Mouse (Mus musculus) thymus, adult 2 months (tissue): Measurements from ENCODE around the gene Serpina1b. TPM values are rescaled to one million over a fixed set of nuclear protein-coding genes. Genes with fewer than 3 reads are reported as not detected.
"Not testable (repeated sequence)": the region's sequence is repeated elsewhere in the genome, so short reads cannot be mapped to it uniquely, and the experiment has no call there.

Experiments
- DNase-seq: peaks from one replicate; pipeline ENCODE4 v3.0.0; 2021
- H3K27ac ChIP-seq: fragments of 200-500 bp; 2 replicates; pipeline ENCODE4 v1.5.1; 2012; ENCODE audit warnings: low read length, control low read depth; ENCODE audit not compliant: control insufficient read depth, insufficient read depth
- H3K27me3 ChIP-seq: fragments of 200-500 bp; 2 replicates; pipeline ENCODE4 v1.6.1; 2012; ENCODE audit warnings: mild to moderate bottlenecking, low read length, moderate library complexity, mixed read lengths; ENCODE audit not compliant: control insufficient read depth, insufficient read depth
- H3K36me3 ChIP-seq: fragments of 200-500 bp; 2 replicates; pipeline ENCODE4 v1.6.1; 2012; ENCODE audit warnings: mild to moderate bottlenecking, low read length, moderate library complexity; ENCODE audit not compliant: control insufficient read depth, insufficient read depth
- H3K4me1 ChIP-seq: fragments of 200-500 bp; replicated peaks from 2 replicates; pipeline ENCODE4 v1.6.1; 2012; ENCODE audit warnings: low read length; ENCODE audit not compliant: control insufficient read depth, insufficient read depth
- H3K4me3 ChIP-seq: fragments of 200-500 bp; 2 replicates; pipeline ENCODE4 v1.5.1; 2012; ENCODE audit warnings: mild to moderate bottlenecking, low read length, control low read depth, moderate library complexity; ENCODE audit not compliant: control insufficient read depth, insufficient read depth
- CTCF ChIP-seq: fragments of 200-500 bp; IDR thresholded peaks from 2 replicates; pipeline ENCODE4 v1.5.1; 2012; ENCODE audit warnings: mild to moderate bottlenecking, control low read depth, low read length, moderate library complexity, borderline replicate concordance; ENCODE audit not compliant: control insufficient read depth, poor library complexity, insufficient read depth; ENCODE audit errors: extremely low read depth
- POLR2A ChIP-seq: fragments of 200-500 bp; IDR thresholded peaks from 2 replicates; pipeline ENCODE4 v1.6.1; 2012; ENCODE audit warnings: mild to moderate bottlenecking, low read length, control low read depth, moderate library complexity; ENCODE audit not compliant: control insufficient read depth, poor library complexity, insufficient read depth; ENCODE audit errors: extremely low read depth
- WGBS: fragments of 180-500 bp; shearing (Covaris S2); methylation state at CpG from one replicate; pipeline ENCODE4 v1.1.7; 2018; 5-methylcytosine and 5-hydroxymethylcytosine counted together
- polyA plus RNA-seq: library from polyadenylated mRNA; depleted of rRNA; stranded (reverse); fragments of >200 nt; gene quantifications from 2 replicates; pipeline ENCODE4 v1.2.3, GENCODE M21; 2012; rRNA removed

Serpina1b gene
- 1.6 and 15.5 TPM in 2 replicates for polyA plus RNA-seq

GRCm38 (mm10) chr12:103830273-103830672, at the start of gene Serpina1b:
Gene Serpina1b (minus strand): TSS chr12:103830373.
- WGBS = 87% methylated on average over 4 of the region's 4 CpGs
- H3K4me1 ChIP-seq, H3K4me3 ChIP-seq, H3K27ac ChIP-seq, DNase-seq, H3K27me3 ChIP-seq, H3K36me3 ChIP-seq: not testable (repeated sequence)

DNA sequence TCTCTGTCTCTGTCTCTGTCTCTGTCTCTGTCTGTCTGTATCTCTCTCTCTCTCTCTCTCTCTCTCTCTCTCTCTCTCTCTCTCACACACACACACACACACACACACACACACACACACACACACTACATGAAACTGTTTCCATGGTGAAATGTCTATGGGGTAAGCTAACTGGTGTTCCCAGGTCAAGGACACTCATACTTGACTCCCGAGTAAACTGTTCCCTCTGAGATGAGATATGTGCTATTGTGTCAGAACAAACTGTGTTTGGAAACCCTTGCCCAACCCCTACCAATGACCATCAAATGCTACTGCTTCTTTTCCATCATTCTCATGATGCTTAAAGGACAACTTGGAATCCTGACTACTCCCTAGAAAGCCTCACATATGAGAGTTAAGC, 36.7 kb upstream of the Serpina1b start:
- H3K27ac ChIP-seq, H3K36me3 ChIP-seq, H3K27me3 ChIP-seq, DNase-seq, H3K4me3 ChIP-seq, H3K4me1 ChIP-seq: not testable (repeated sequence)
- WGBS = 88% methylated on average over 1 of the region's 1 CpGs

- not testable (repeated sequence) for H3K4me1 ChIP-seq, H3K4me3 ChIP-seq, DNase-seq, H3K27me3 ChIP-seq, H3K27ac ChIP-seq, H3K36me3 ChIP-seq
- WGBS = 89% methylated on average over 9 of the region's 9 CpGs
These were observed 33.2 kb upstream of the Serpina1b start, which contains the start of gene Serpina1a for GRCm38 (mm10) chr12:103863101-103863974. Gene Serpina1a (minus strand): TSS chr12:103863562.

- no peak overlapping the region for H3K27ac ChIP-seq
- no peaks in the 10 kb centered on the region for H3K4me1 ChIP-seq
- H3K27me3 ChIP-seq = no peaks in the 10 kb centered on the region
- H3K36me3 ChIP-seq = no peaks in the 10 kb centered on the region
- no peak overlapping the region for H3K4me3 ChIP-seq
- TF ChIP-seq CTCF (no peak), POLR2A (no peak)
- 81% methylated on average over 3 of the region's 3 CpGs for WGBS
- no peak for DNase-seq
These were observed 30.8 kb upstream of the Serpina1b start for GRCm38 (mm10) chr12:103860976-103861375.

DNA sequence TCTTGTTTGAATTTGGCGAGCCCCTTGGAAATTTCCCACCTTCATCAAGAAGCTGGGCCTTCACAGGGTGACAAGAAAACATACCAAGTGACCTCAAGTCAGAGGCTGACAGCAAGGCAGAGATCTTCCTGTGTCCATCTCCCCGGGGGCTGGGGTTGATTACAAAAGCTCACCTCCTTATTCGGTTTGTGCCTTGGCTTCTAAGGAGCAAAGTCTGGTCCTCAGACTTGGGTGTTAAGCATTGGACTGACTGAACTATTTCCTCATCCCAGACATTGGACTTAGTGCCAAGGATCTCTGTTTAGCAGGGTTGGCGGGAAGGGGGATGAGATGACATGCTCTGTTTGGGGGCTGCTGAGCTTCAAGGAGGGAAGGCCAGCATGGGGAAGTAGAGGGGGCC, 30.4 kb upstream of the Serpina1b start:
- DNase-seq, H3K4me1 ChIP-seq, H3K27ac ChIP-seq, H3K36me3 ChIP-seq, H3K27me3 ChIP-seq, H3K4me3 ChIP-seq: not testable (repeated sequence)
- 89% methylated on average over 3 of the region's 4 CpGs for WGBS

GRCm38 (mm10) chr12:103859584-103859983, 29.4 kb upstream of the Serpina1b start:
- DNase-seq, H3K36me3 ChIP-seq, H3K27me3 ChIP-seq, H3K4me3 ChIP-seq, H3K4me1 ChIP-seq, H3K27ac ChIP-seq: not testable (repeated sequence)
- 78% methylated on average over 3 of the region's 3 CpGs for WGBS

DNA sequence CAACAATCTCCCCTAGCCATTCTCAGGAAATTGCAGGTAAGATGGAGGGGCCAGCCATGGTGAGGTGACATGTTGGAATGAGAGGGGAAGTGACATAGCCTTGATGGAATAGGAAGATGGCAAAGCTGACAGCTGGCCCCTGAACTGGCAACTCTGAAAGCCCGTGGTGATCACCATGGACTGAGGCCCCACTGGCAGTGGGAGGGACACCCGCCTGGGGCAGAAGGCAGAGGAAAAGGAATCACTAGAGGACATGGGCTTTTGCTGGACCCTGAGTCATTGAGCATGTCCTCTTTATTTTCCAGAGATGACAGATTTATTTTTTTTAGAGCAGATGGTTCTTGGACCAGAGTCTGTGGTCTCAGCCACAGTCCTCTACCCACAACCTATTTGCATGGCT, 22.9 kb upstream of the Serpina1b start:
- WGBS = 88% methylated on average over 2 of the region's 2 CpGs
- H3K36me3 ChIP-seq, DNase-seq, H3K4me1 ChIP-seq, H3K27ac ChIP-seq, H3K4me3 ChIP-seq, H3K27me3 ChIP-seq: not testable (repeated sequence)

GRCm38 (mm10) chr12:103827661-103828372, 2.4 kb downstream of the Serpina1b start:
- H3K4me1 ChIP-seq, H3K36me3 ChIP-seq, H3K4me3 ChIP-seq, H3K27me3 ChIP-seq, DNase-seq, H3K27ac ChIP-seq: not testable (repeated sequence)
- 88% methylated on average over 6 of the region's 6 CpGs for WGBS

DNA sequence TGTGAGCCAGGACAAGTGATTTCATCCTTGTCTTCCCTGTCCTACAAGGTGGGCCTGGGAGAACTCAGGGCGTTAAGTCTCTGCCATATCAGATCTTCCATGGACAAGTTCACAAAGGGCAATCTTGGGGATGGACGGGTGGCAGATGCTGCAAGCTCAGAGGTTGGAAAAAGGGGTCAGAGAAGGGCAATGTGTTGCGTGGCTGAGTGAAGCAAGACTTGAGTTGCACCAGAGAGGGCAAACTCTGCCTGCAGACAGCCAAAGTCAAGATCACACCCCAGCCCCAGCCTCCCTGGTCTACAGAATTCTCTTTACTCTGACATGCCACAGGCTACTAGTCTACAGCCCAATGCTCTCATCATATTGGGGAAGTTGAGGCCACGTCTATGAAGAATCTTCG, 6.3 kb downstream of the Serpina1b start:
- 72% methylated on average over 5 of the region's 5 CpGs for WGBS
- not testable (repeated sequence) for DNase-seq, H3K36me3 ChIP-seq, H3K4me1 ChIP-seq, H3K27ac ChIP-seq, H3K27me3 ChIP-seq, H3K4me3 ChIP-seq

DNA sequence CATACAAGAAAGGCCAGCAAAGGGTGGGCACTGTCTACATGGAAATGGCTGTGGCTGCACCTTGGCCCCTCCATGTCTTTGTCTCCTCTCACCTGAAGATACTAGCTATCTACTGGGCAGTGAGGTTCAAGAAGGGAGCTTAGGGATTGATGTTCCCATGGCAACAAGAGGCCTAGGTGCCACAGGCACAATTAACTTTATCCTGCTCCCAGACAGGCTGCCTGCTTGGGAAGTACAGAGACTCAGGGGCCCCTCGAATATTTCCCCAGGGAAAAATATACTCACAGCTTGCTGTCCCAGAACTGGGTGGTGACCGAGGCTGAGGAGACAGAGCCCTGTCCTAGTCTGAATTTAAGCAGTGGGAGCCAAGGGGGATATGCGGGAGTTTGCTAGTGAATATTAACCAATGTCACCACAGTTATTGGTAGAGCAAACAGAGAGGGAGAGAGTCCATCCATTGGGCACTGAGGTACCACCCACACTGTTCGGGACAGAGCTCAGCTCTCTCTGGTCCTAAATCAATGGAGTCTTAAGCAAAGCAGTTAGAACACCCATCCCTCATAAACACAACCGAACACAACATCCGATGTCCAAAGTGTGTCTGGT, 56.8 kb downstream of the Serpina1b start, which contains the start of gene Serpina1d:
Gene Serpina1d, minus strand, starts transcription at position 347 of the 606 bp plus-strand sequence.
- not testable (repeated sequence) for DNase-seq, H3K27ac ChIP-seq, H3K4me1 ChIP-seq, H3K36me3 ChIP-seq, H3K4me3 ChIP-seq, H3K27me3 ChIP-seq
- WGBS = 91% methylated on average over 6 of the region's 6 CpGs
